ENCODE assay signal across 19 mouse cellular contexts in the genomic region with DNA sequence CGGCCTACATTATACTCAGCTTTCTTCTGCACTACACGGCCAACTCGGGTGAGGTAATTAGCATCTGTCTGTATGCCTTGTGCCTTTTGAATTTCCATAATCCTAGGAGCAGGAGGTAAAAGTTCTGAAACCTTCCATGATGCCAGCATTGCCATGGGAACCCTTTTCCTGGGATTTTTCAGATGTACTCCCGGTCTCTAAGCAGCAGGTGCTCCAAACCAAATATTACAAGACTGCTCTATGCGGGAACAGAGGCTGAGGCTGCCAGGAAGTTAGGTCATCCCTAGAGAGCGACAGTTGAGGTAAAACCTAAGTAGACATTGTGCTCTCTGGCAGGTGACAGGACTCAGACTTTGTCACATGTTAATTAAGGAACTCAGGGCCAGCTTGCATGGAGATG.
DNase-seq lines count a peak whose midpoint lies in the region; ATAC-seq and TF ChIP-seq lines count a peak whose summit lies in the region.
"Had no signal": no experiment of that assay in that cellular context is flagged by ENCODE, and none has a peak within 500 bp of the region (broad histone marks: within the 10 kb centered on the region; RNA-seq: fewer than 3 reads in every experiment).

No protein-coding gene starts in this region.

- no peak overlapping the region for H3K9ac ChIP-seq in forebrain, postnatal 0 days
- no peak overlapping the region for H3K9ac ChIP-seq in forebrain, embryonic 13.5 days
- H3K9ac ChIP-seq in midbrain, embryonic 16.5 days (ENCODE audit: low read depth, low read length), result no peak overlapping the region
- H3K9ac ChIP-seq in midbrain, embryonic 15.5 days, result no peak overlapping the region
- H3K9ac ChIP-seq in liver, embryonic 12.5 days, result no peak overlapping the region
- H3K9ac ChIP-seq: heart, embryonic 12.5 days; hindbrain, embryonic 15.5 days had no signal

- no peaks in the 10 kb centered on the region for H3K9me3 ChIP-seq in forebrain, postnatal 0 days (ENCODE audit: low read length)
- H3K9me3 ChIP-seq in forebrain, embryonic 13.5 days (replicated peaks), result no peaks in the 10 kb centered on the region
- H3K9me3 ChIP-seq in midbrain, embryonic 16.5 days (replicated peaks; ENCODE audit: control insufficient read depth, low read length, poor library complexity, severe bottlenecking), result no peaks in the 10 kb centered on the region
- no peaks in the 10 kb centered on the region for H3K9me3 ChIP-seq in midbrain, embryonic 15.5 days
- no peaks in the 10 kb centered on the region for H3K9me3 ChIP-seq in liver, embryonic 12.5 days (replicated peaks)
- H3K9me3 ChIP-seq: embryonic facial prominence, embryonic 10.5 days; heart, embryonic 12.5 days; hindbrain, embryonic 10.5 days; hindbrain, embryonic 15.5 days had no signal

- WGBS in forebrain, postnatal 0 days, result 24% methylated on average over 6 of the region's 6 CpGs
- WGBS in forebrain, embryonic 13.5 days, result 55% methylated on average over 6 of the region's 6 CpGs
- WGBS in midbrain, embryonic 16.5 days, result 40% methylated on average over 6 of the region's 6 CpGs
- WGBS in midbrain, embryonic 15.5 days, result 51% methylated on average over 6 of the region's 6 CpGs
- 72% methylated on average over 6 of the region's 6 CpGs for WGBS in liver, embryonic 12.5 days (ENCODE audit: insufficient replicate concordance)

- DNase-seq in forebrain, postnatal 0 days, result peak; percentile 54
- peak; percentile 22 to 28 for DNase-seq in layer of hippocampus, adult 2 months (ENCODE audit: low spot score in 2 of 2)
- no peak for DNase-seq in layer of hippocampus, postnatal 25 days (ENCODE audit: extremely low spot score in 1 of 2, low spot score in 1 of 2)
- peak; percentile 27 to 37 for DNase-seq in layer of hippocampus, postnatal 14 days (ENCODE audit: low spot score in 2 of 2)
- DNase-seq: adrenal gland, postnatal 14 days; cerebellum, adult 2 months; gastrocnemius, postnatal 14 days; heart, adult 2 months had no signal

- no peak overlapping the region for H3K4me2 ChIP-seq in forebrain, postnatal 0 days (ENCODE audit: low read depth)
- no peak overlapping the region for H3K4me2 ChIP-seq in forebrain, embryonic 13.5 days
- no peak overlapping the region for H3K4me2 ChIP-seq in midbrain, embryonic 16.5 days (ENCODE audit: low read length)
- H3K4me2 ChIP-seq in midbrain, embryonic 15.5 days, result no peak overlapping the region
- H3K4me2 ChIP-seq in liver, embryonic 12.5 days, result no peak overlapping the region
- H3K4me2 ChIP-seq: heart, embryonic 12.5 days; hindbrain, embryonic 15.5 days had no signal

- H3K27ac ChIP-seq in forebrain, postnatal 0 days (ENCODE audit: low read depth, low read length), result no peak overlapping the region
- H3K27ac ChIP-seq in forebrain, embryonic 13.5 days, result no peak overlapping the region
- H3K27ac ChIP-seq in layer of hippocampus, adult 2 months, result no peak overlapping the region
- H3K27ac ChIP-seq in midbrain, embryonic 16.5 days (ENCODE audit: low read length), result no peak overlapping the region
- no peak overlapping the region for H3K27ac ChIP-seq in midbrain, embryonic 15.5 days
- H3K27ac ChIP-seq in liver, embryonic 12.5 days, result no peak overlapping the region
- H3K27ac ChIP-seq: embryonic facial prominence, embryonic 10.5 days; heart, adult 2 months; hindbrain, embryonic 10.5 days; hindbrain, embryonic 15.5 days had no signal

- 0 out of 2 replicates have a peak, but pooled peaks cover 4% of the 10 kb centered on the region for H3K4me1 ChIP-seq in forebrain, postnatal 0 days (ENCODE audit: insufficient read depth)
- peaks cover 15% of the 10 kb centered on the region for H3K4me1 ChIP-seq in forebrain, embryonic 13.5 days
- no peaks in the 10 kb centered on the region; the same call in 1 of the 2 replicates for H3K4me1 ChIP-seq in midbrain, embryonic 16.5 days (ENCODE audit: control insufficient read depth, insufficient read depth, low read length)
- H3K4me1 ChIP-seq in midbrain, embryonic 15.5 days, result peaks cover 8% of the 10 kb centered on the region; the same call in 1 of the 2 replicates
- no peaks in the 10 kb centered on the region for H3K4me1 ChIP-seq in liver, embryonic 12.5 days
- H3K4me1 ChIP-seq: heart, embryonic 12.5 days; hindbrain, embryonic 10.5 days had no signal

- TF ChIP-seq CTCF in forebrain, postnatal 0 days (IDR thresholded peaks at IDR 0.05; ENCODE audit: low read depth), result no peak
- no peak for TF ChIP-seq CTCF in layer of hippocampus, adult 2 months (conservative IDR thresholded peaks at IDR 0.05)

- H3K27me3 ChIP-seq in forebrain, postnatal 0 days (ENCODE audit: insufficient read depth, low read length), result no peaks in the 10 kb centered on the region
- H3K27me3 ChIP-seq in forebrain, embryonic 13.5 days, result no peaks in the 10 kb centered on the region
- no peaks in the 10 kb centered on the region for H3K27me3 ChIP-seq in midbrain, embryonic 16.5 days (ENCODE audit: control insufficient read depth, insufficient read depth, low read depth, low read length)
- 0 out of 2 replicates have a peak, but pooled peaks cover 3% of the 10 kb centered on the region for H3K27me3 ChIP-seq in midbrain, embryonic 15.5 days (replicated peaks)
- H3K27me3 ChIP-seq in liver, embryonic 12.5 days (replicated peaks), result no peaks in the 10 kb centered on the region
- H3K27me3 ChIP-seq: hindbrain, embryonic 15.5 days; Patski had no signal

- no peaks in the 10 kb centered on the region for H3K36me3 ChIP-seq in forebrain, postnatal 0 days (ENCODE audit: insufficient read depth)
- H3K36me3 ChIP-seq in forebrain, embryonic 13.5 days (ENCODE audit: poor library complexity, severe bottlenecking), result no peaks in the 10 kb centered on the region
- H3K36me3 ChIP-seq in midbrain, embryonic 16.5 days (ENCODE audit: control insufficient read depth, insufficient read depth, low read length), result no peaks in the 10 kb centered on the region
- no peaks in the 10 kb centered on the region for H3K36me3 ChIP-seq in midbrain, embryonic 15.5 days (replicated peaks)
- H3K36me3 ChIP-seq in liver, embryonic 12.5 days, result no peaks in the 10 kb centered on the region
- H3K36me3 ChIP-seq: embryonic facial prominence, embryonic 10.5 days; heart, embryonic 12.5 days; hindbrain, embryonic 10.5 days; hindbrain, embryonic 15.5 days had no signal

- no peak overlapping the region for H3K4me3 ChIP-seq in forebrain, postnatal 0 days (ENCODE audit: low read depth, low read length)
- no peak overlapping the region for H3K4me3 ChIP-seq in forebrain, embryonic 13.5 days
- H3K4me3 ChIP-seq in layer of hippocampus, adult 2 months, result no peak overlapping the region
- no peak overlapping the region for H3K4me3 ChIP-seq in midbrain, embryonic 16.5 days (ENCODE audit: low read depth, low read length)
- no peak overlapping the region for H3K4me3 ChIP-seq in midbrain, embryonic 15.5 days
- H3K4me3 ChIP-seq in liver, embryonic 12.5 days, result no peak overlapping the region
- H3K4me3 ChIP-seq: embryonic facial prominence, embryonic 10.5 days; heart, adult 2 months; heart, embryonic 12.5 days; hindbrain, embryonic 10.5 days; hindbrain, embryonic 15.5 days had no signal

- ATAC-seq in forebrain, postnatal 0 days, result peak; percentile 54
- ATAC-seq in forebrain, embryonic 13.5 days, result no peak
- ATAC-seq in midbrain, embryonic 16.5 days, result 0 out of 2 replicates have a peak, but pooled peaks have one; percentile 48
- no peak for ATAC-seq in midbrain, embryonic 15.5 days (replicated peaks)
- no peak for ATAC-seq in liver, embryonic 12.5 days
- ATAC-seq: activated CD4-positive, CD25-positive, alpha-beta regulatory T cell, adult 4 months; inflammation-experienced regulatory T-cells, adult 6 months; Patski had no signal

Comparison
In these comparisons a context has a peak if more than half of its experiments do, and no peak if none do; other contexts are left out.
1. ATAC-seq: peak in forebrain, postnatal 0 days (single experiment) and midbrain, embryonic 16.5 days (single experiment); none in forebrain, embryonic 13.5 days (single experiment), midbrain, embryonic 15.5 days (single experiment) and liver, embryonic 12.5 days (single experiment).
2. DNase-seq: peak in forebrain, postnatal 0 days (single experiment), layer of hippocampus, adult 2 months (2 of 2) and layer of hippocampus, postnatal 14 days (2 of 2); none in layer of hippocampus, postnatal 25 days (0 of 2).